Mouse (Mus musculus) liver, embryonic 11.5 days (tissue): ENCODE data around the gene Alk. TPM values are rescaled to one million over a fixed set of nuclear protein-coding genes. Genes with fewer than 3 reads are reported as not detected.

Experiments
- ATAC-seq: fragments of 200-750 bp; cut with Nextera tagmentation; replicated peaks from 2 replicates; pipeline ENCODE4 v1.8.0; 2017; ENCODE audit warnings: moderate number of reproducible peaks, mild to moderate bottlenecking, moderate TSS enrichment, moderate library complexity; ENCODE audit not compliant: low FRiP score
- DNase-seq: peaks from one replicate; pipeline ENCODE4 v3.0.0-alpha.2; 2017; ENCODE audit warnings: low spot score
- H3K27ac ChIP-seq: fragments of 300-500 bp; sonication (generic); 2 replicates; pipeline ENCODE4 v1.5.1; 2014; ENCODE audit warnings: mild to moderate bottlenecking, low read depth, low read length, control low read depth
- H3K27me3 ChIP-seq: fragments of 300-500 bp; sonication (generic); replicated peaks from 2 replicates; pipeline ENCODE4 v1.6.1; 2014; ENCODE audit warnings: low read length, mixed read lengths; ENCODE audit not compliant: control insufficient read depth, insufficient read depth
- H3K36me3 ChIP-seq: fragments of 300-500 bp; sonication (generic); 2 replicates; pipeline ENCODE4 v1.6.1; 2014; ENCODE audit warnings: mild to moderate bottlenecking, low read length, moderate library complexity, mixed read lengths; ENCODE audit not compliant: control insufficient read depth, insufficient read depth
- H3K4me1 ChIP-seq: fragments of 300-500 bp; sonication (generic); replicated peaks from 2 replicates; pipeline ENCODE4 v1.6.1; 2014; ENCODE audit warnings: low read length, mixed read lengths; ENCODE audit not compliant: control insufficient read depth, insufficient read depth
- H3K4me2 ChIP-seq: fragments of 300-500 bp; sonication (generic); 2 replicates; pipeline ENCODE4 v1.6.1; 2014; ENCODE audit warnings: mild to moderate bottlenecking, control low read depth, moderate library complexity
- H3K4me3 ChIP-seq: fragments of 300-500 bp; sonication (generic); 2 replicates; pipeline ENCODE4 v1.5.1; 2014; ENCODE audit warnings: low read depth, low read length, control low read depth
- H3K9ac ChIP-seq: fragments of 300-500 bp; sonication (generic); 2 replicates; pipeline ENCODE4 v1.6.1; 2014; ENCODE audit warnings: low read depth, low read length, control low read depth
- H3K9me3 ChIP-seq: fragments of 300-500 bp; sonication (generic); 2 replicates; pipeline ENCODE4 v1.6.1; 2016; ENCODE audit warnings: low read length, inconsistent platforms, mixed read lengths; ENCODE audit not compliant: control insufficient read depth
- WGBS: fragments of 180-500 bp; shearing (Covaris S2); extraction: QIAGEN DNeasy Blood & Tissue Kit; methylation state at CpG from one replicate; pipeline ENCODE4 v1.1.7; 2014; 5-methylcytosine and 5-hydroxymethylcytosine counted together
- polyA plus RNA-seq: library from polyadenylated mRNA; unstranded; fragments of >200 nt; fragmentation: Nextera tagmentation; extraction: Ambion mirVana; gene quantifications from 2 replicates; pipeline ENCODE4 v1.2.1, GENCODE M21; 2014

Gene Alk
- polyA plus RNA-seq, 1 experiment from 2014 or later = 0.21 TPM

DNA sequence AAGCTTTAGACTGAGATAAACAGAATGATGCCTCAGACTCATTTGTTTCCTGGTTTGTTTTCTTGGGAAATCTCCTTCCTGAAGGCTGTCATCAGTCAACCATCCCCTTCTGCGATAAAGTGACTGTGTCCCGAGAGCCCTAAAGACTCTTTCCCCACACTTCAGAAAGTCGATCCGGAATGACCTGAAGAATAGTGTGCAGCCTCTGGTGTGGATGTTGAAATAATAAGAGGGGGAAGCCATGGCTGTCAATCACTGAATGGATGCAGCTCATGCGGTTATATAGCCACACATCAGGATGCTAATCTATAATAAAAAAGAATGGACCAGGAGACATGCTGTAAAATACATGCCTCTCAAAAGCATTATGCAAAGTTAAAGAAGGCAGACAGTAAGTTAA, 653.5 kb downstream of the Alk start:
- H3K36me3 ChIP-seq = no peaks in the 10 kb centered on the region
- ATAC-seq (no peak), DNase-seq (no peak)
- H3K9me3 ChIP-seq = no peaks in the 10 kb centered on the region
- no peak overlapping the region for H3K27ac ChIP-seq
- H3K4me3 ChIP-seq = no peak overlapping the region
- WGBS = 73% methylated on average over 5 of the region's 5 CpGs
- H3K27me3 ChIP-seq = no peaks in the 10 kb centered on the region
- H3K4me2 ChIP-seq = no peak overlapping the region
- no peak overlapping the region for H3K9ac ChIP-seq
- H3K4me1 ChIP-seq = no peaks in the 10 kb centered on the region

DNA sequence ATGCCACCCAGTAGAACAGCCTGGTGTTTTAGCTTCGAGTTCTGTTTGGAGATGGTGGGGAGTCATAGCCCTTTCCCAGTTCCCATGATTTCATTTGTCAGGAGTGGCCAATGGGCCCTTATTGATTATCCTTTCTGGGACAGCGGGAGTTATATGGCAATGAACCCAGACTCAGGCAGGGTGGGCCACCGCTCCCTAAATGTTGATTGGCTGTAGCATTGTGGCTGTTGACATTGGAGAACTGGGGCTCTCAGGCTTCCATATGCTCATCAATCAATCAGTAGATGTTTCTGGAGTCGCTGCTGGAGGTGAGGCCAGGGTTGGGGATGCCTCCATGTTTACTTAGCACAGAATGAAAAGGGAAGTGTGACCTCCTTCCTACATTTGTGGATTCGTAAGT, 655.7 kb downstream of the Alk start:
- no peaks in the 10 kb centered on the region for H3K9me3 ChIP-seq
- H3K9ac ChIP-seq = no peak overlapping the region
- no peak for ATAC-seq
- no peak overlapping the region for H3K4me3 ChIP-seq
- H3K27ac ChIP-seq = no peak overlapping the region
- DNase-seq = no peak
- H3K27me3 ChIP-seq = no peaks in the 10 kb centered on the region
- no peaks in the 10 kb centered on the region for H3K36me3 ChIP-seq
- H3K4me2 ChIP-seq = no peak overlapping the region
- 58% methylated on average over 5 of the region's 5 CpGs for WGBS
- no peaks in the 10 kb centered on the region for H3K4me1 ChIP-seq

DNA sequence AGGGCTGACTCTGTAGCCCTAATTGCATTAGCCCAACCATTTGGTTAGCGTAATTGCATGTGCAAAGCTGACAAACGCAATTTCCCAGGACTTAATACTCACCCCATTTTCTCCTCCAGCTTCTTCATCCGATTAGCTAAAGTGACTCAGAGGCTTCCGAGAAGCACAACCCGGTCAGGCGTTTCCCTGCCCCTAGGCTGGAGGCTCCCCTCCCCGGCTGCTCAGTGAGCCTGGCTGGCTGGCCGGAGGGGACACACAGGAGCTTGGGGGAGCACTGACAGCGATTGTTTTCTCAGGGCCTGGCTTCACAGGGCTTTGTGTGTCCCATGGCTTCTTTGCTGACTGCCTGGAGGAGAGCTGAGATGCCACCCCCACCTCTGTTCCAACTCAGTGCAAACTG, 657.0 kb downstream of the Alk start:
- no peak overlapping the region for H3K4me3 ChIP-seq

DNA sequence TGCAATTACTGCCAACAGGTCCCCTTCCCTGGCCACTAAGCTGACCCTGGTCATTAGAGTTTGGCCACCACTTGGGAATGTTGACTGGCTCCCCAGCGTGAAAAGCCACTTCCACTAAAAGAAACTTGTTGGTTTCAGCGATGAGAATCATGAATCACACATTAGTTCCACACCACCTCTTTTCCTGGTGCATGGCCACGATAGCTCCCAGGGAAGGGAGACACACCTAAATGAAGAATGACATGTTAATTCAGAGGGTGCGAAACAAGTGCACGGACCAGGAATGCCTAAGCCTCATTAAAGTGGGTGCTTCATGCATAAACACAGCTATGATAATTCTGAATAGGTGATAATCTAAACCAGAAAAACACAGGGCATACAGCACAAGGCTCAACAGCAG, 660.4 kb downstream of the Alk start:
- no peak for ATAC-seq

More for the DNA sequence above, 657.0 kb downstream of the Alk start:
- Histone ChIP-seq H3K27ac (no peak overlapping the region), H3K36me3 (no peaks in the 10 kb centered on the region), H3K9me3 (no peaks in the 10 kb centered on the region), H3K4me1 (no peaks in the 10 kb centered on the region), H3K27me3 (no peaks in the 10 kb centered on the region), H3K9ac (no peak overlapping the region), H3K4me2 (no peak overlapping the region)
- DNase-seq = no peak
- 27% methylated on average over 9 of the region's 9 CpGs for whole genome bisulfite sequencing
- no peak for ATAC-seq

DNA sequence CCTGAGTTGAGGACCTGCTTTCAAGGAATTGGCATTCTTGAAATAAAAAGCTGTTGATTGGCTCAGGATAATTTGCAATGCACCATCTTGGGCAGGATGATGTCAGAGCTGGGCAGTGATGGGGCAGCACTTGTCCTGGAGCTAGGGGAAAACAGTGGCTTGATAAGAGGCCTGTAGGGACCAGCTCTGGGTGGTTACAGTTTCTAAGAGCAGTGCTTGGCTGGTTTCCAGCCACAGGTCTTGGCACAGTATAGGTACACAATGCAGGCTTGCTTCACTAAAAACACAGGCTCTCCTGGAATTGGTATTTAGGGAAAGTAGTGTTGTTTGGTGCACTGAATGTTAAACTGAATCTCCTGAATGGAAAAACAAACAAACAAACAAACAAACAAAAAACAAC, 662.4 kb downstream of the Alk start:
- no peak for ATAC-seq
- H3K36me3 ChIP-seq = no peaks in the 10 kb centered on the region

More for the DNA sequence above, 660.4 kb downstream of the Alk start:
- no peaks in the 10 kb centered on the region for H3K4me1 ChIP-seq
- no peak overlapping the region for H3K4me3 ChIP-seq
- no peak overlapping the region for H3K4me2 ChIP-seq
- no peak overlapping the region for H3K27ac ChIP-seq
- H3K9me3 ChIP-seq = no peaks in the 10 kb centered on the region
- WGBS = 76% methylated on average over 5 of the region's 5 CpGs
- no peaks in the 10 kb centered on the region for H3K27me3 ChIP-seq
- H3K9ac ChIP-seq = no peak overlapping the region
- DNase-seq = no peak
- H3K36me3 ChIP-seq = no peaks in the 10 kb centered on the region

DNA sequence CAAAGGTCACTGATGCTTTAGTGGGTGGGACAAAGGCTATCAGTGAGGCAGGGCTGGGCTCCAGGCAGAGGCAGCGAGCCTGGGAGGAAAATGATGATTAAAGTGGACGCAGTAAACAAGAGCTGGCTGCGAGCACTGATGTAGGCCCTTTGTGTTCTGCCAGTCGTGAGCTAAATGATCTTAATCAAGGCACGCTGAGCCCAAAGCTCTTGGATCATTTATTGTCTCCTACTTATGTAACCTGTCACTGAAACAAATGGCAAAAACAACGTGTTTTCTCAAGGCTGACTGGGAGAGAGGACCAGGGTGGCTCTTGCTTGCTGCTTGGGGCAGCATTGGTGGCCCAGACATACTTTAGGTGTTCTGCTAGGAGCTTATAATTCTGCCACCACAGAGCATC, 663.0 kb downstream of the Alk start:
- H3K4me3 ChIP-seq = no peak overlapping the region
- DNase-seq (no peak), ATAC-seq (no peak)
- H3K9me3 ChIP-seq = no peaks in the 10 kb centered on the region
- no peak overlapping the region for H3K4me2 ChIP-seq
- H3K27ac ChIP-seq = no peak overlapping the region
- no peaks in the 10 kb centered on the region for H3K4me1 ChIP-seq
- WGBS = 58% methylated on average over 6 of the region's 6 CpGs
- no peak overlapping the region for H3K9ac ChIP-seq
- no peaks in the 10 kb centered on the region for H3K27me3 ChIP-seq
- no peaks in the 10 kb centered on the region for H3K36me3 ChIP-seq

More for the DNA sequence above, 662.4 kb downstream of the Alk start:
- Histone ChIP-seq H3K27me3 (no peaks in the 10 kb centered on the region), H3K9me3 (no peaks in the 10 kb centered on the region), H3K4me2 (no peak overlapping the region), H3K9ac (no peak overlapping the region), H3K4me3 (no peak overlapping the region), H3K27ac (no peak overlapping the region), H3K4me1 (no peaks in the 10 kb centered on the region)
- DNase-seq = no peak

DNA sequence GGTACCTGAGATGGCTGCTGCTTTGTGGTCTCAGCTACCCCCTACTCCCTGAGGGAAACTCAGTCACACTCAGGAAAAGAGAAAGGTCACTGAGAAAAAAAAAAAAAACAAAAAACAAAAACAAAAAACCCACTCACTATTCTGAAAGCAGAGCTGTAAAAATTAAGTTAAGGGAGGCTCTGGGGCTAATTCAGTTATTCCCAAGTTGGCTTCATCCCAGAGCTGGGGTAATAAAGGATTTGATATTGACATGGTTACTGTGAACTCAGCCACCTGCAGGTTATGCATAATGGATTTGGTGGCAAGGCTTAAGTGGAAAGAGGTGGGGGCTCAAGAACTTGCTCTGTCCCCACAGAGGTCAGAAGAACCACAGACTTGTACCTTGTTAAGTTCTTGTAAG, 667.7 kb downstream of the Alk start:
- DNase-seq = no peak
- no peaks in the 10 kb centered on the region for H3K4me1 ChIP-seq
- ATAC-seq = no peak
- no peaks in the 10 kb centered on the region for H3K27me3 ChIP-seq
- no peak overlapping the region for H3K4me2 ChIP-seq
- H3K36me3 ChIP-seq = no peaks in the 10 kb centered on the region
- H3K4me3 ChIP-seq = no peak overlapping the region
- no peaks in the 10 kb centered on the region for H3K9me3 ChIP-seq
- no peak overlapping the region for H3K27ac ChIP-seq
- no peak overlapping the region for H3K9ac ChIP-seq

DNA sequence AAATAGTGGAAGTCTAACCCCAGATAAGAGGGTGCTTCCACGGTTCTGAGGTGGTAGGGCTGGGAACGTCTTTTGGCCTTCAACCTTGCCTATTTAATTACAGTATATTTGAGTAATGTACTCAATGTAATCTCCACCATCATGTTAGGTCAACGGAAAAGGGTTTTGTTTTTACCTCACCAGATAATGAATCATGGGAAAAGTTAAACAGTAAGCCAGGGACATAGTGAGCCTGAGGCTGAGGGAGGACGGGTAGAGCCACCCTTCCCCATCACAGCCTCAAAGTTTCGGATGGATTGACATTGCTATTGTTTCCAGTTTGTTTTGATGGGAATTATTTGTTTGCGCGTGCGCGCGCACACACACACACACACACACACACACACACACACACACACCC, 668.6 kb downstream of the Alk start:
- H3K9ac ChIP-seq = no peak overlapping the region
- no peaks in the 10 kb centered on the region for H3K36me3 ChIP-seq
- DNase-seq (no peak), ATAC-seq (no peak)
- 80% methylated on average over 10 of the region's 10 CpGs for WGBS
- no peak overlapping the region for H3K4me2 ChIP-seq
- no peak overlapping the region for H3K27ac ChIP-seq
- H3K9me3 ChIP-seq = no peaks in the 10 kb centered on the region
- no peaks in the 10 kb centered on the region for H3K4me1 ChIP-seq
- no peak overlapping the region for H3K4me3 ChIP-seq
- no peaks in the 10 kb centered on the region for H3K27me3 ChIP-seq

DNA sequence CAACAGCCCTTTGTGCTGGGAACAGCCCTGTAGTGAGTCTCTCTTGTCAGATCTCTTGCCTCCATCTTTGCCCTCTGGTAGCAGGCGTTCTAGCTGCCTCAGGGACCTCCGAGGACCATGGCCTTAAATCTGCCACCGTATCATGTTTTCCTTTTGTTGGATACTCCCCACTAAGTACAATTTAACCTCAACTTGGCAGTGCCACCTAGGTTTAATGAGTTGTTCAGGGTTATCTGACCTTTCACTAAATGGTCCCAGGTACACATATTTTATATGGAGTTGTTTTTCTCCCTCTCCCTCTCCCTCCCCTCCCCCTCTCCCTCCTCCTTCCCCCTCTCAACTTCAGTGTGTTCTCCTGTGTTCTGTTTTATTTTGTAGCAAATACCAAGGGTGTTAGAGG, 669.1 kb downstream of the Alk start:
- DNase-seq = no peak
- Histone ChIP-seq H3K9me3 (no peaks in the 10 kb centered on the region), H3K4me3 (no peak overlapping the region), H3K27me3 (no peaks in the 10 kb centered on the region), H3K36me3 (no peaks in the 10 kb centered on the region), H3K4me2 (no peak overlapping the region), H3K27ac (no peak overlapping the region), H3K4me1 (no peaks in the 10 kb centered on the region), H3K9ac (no peak overlapping the region)
- ATAC-seq = no peak
- 68% methylated on average over 3 of the region's 3 CpGs for WGBS
